Mouse (Mus musculus): ENCODE measurements at regions not wholly inside any gene's neighbourhood (a gene's known extent, or its start where the extent isn't known, plus 50 kb on each side); places are given as distances from the start of the nearest gene placed in this dataset.

DNA sequence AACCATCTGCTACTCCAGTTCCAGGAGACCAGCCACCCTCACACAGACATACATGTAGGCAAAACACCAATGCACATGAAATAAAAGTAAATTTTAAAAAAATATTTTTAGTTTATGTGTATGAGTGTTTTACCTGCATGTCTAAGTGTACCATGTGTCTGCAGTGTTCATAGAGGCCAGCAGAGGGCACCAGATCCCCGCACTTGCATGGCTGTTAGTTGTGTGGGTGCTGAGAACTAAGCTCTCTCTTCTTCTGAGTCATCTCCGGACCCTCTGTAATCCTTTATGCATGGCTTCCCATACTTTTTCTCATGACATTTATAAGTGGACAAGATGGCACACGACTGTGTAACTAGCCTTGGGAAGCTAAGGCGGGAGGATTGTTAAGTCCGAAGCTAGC is 112.2 kb upstream of the 1600014C23Rik start:
- TF ChIP-seq CTCF (IDR thresholded peaks at IDR 0.05; ENCODE audit: low read depth, low read length), result no peak
- no peak for TF ChIP-seq POLR2A (IDR thresholded peaks at IDR 0.05; ENCODE audit: borderline replicate concordance, low read depth, low read length)
